Mouse (Mus musculus) olfactory bulb, adult 2 months (tissue): Measurements from ENCODE around the gene Ngb.

Source experiments
- CTCF ChIP-seq: fragments of 200-500 bp; IDR thresholded peaks from 2 replicates; pipeline ENCODE4 v1.5.1; 2012; ENCODE audit warnings: low read depth, mild to moderate bottlenecking, low read length, moderate library complexity; ENCODE audit not compliant: insufficient read depth
- POLR2A ChIP-seq: fragments of 200-500 bp; IDR thresholded peaks from 2 replicates; pipeline ENCODE4 v1.6.1; 2012; ENCODE audit warnings: mild to moderate bottlenecking, low read depth, low read length, moderate library complexity; ENCODE audit not compliant: insufficient read depth

- TF ChIP-seq CTCF (no peak), POLR2A (no peak)
These were observed at the start of gene Ngb for GRCm38 (mm10) chr12:87102165-87102631.
